Mouse (Mus musculus): ENCODE measurements around the gene A630073D07Rik.
"Not testable (repeated sequence)": the region's sequence is repeated elsewhere in the genome, so short reads cannot be mapped to it uniquely, and the experiment has no call there.

Gene A630073D07Rik

DNA sequence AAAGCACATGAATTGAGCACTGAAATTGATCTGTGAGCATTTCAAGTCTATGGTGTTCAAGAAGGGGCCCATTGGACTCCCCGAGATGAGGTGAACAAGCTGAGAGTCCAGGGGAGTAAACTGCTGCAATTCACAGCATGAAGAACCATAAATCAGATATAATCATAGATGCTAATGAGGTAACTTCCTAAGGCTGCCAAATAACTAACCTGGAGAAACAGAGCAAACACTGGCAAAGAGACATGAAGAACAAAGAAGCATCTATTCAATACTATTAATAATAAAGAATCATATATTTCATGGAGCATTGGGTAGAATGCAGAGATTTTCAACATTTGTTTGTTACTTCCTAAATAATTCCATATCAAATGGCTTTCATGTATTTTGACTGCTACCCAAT lies at the start of gene A630073D07Rik:
Gene A630073D07Rik, minus strand, starts transcription at position 101 of the 400 bp plus-strand sequence.
- DNase-seq (ENCODE audit: low read depth, low spot score), result no peak

GRCm38 (mm10) chr6:132700907-132701306 lies 49.6 kb upstream of the A630073D07Rik start, which contains the start of gene Tas2r121:
Tas2r121 (minus strand) TSS chr6:132701007.
- DNase-seq (ENCODE audit: low read depth, low spot score), result no peak

- not testable (repeated sequence) for DNase-seq (ENCODE audit: low read depth, low spot score)
Observed at GRCm38 (mm10) chr6:132691596-132691995, 40.3 kb upstream of the A630073D07Rik start.

GRCm38 (mm10) chr6:132656653-132657052 lies 5.3 kb upstream of the A630073D07Rik start, which contains the start of gene Tas2r120:
Tas2r120 (plus strand) TSS chr6:132656953.
- no peak for DNase-seq (ENCODE audit: low read depth, low spot score)

- no peak for DNase-seq (ENCODE audit: low read depth, low spot score)
Observed at GRCm38 (mm10) chr6:132649399-132649798, 1.9 kb downstream of the A630073D07Rik start.

- DNase-seq (ENCODE audit: low read depth, low spot score), result not testable (repeated sequence)
Observed at GRCm38 (mm10) chr6:132595613-132596012, 55.7 kb downstream of the A630073D07Rik start, which contains the start of gene Prp2. Prp2 (plus strand) TSS chr6:132595913.

All from retina, postnatal 7 days (tissue).